In the genomic region with DNA sequence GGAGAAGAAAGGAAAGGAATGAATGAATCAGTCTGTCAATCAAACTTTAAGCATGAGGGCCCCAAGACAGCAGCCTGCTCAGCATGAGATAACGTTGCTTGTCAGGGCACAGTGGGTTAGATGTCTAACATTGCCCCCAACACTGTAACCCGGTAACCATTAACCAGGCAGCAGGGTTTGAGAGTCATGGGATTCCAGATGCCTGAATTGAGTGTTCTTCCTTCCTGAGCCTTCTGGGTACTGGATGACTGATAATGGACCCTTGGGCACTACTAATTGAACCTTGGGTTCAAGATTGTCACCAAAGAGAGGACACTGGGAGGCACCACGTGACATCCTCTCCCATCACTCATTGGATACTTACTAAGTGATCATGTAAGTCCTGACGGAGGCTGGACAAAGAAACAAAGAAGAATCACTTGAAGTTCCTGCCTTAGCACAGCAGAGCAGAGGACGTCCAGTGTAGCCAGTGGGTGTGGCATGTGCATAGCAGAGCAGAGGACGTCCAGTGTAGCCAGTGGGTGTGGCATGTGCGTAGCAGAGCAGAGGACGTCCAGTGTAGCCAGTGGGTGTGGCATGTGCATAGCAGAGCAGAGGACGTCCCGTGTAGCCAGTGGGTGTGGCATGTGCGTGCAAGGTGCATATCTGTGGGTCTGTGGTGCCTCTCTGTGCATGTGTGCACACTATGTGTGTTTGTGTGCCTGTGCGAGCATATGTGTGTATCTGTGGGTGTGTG, we compare ENCODE assay signal across 12 mouse cellular contexts. TPM values are rescaled to one million over a fixed set of nuclear protein-coding genes. Genes with fewer than 3 reads are reported as not detected.
A peak's percentile ranks its signal among the peaks of the same experiment; 100 is the strongest.
DNase-seq lines count a peak whose midpoint lies in the region; ATAC-seq lines count a peak whose summit lies in the region.
"Had no signal": no experiment of that assay in that cellular context is flagged by ENCODE, and none has a peak within 500 bp of the region (broad histone marks: within the 10 kb centered on the region; RNA-seq: fewer than 3 reads in every experiment).

No protein-coding gene starts in this region.

- peaks cover 14% of the 10 kb centered on the region for H3K4me1 ChIP-seq in heart, embryonic 15.5 days (replicated peaks)
- H3K4me1 ChIP-seq in hindbrain, embryonic 12.5 days = peaks cover 27% of the 10 kb centered on the region

- H3K36me3 ChIP-seq in heart, embryonic 15.5 days = no peaks in the 10 kb centered on the region
- H3K36me3 ChIP-seq in hindbrain, embryonic 12.5 days = no peaks in the 10 kb centered on the region

- no peak overlapping the region for H3K4me3 ChIP-seq in heart, embryonic 15.5 days
- no peak overlapping the region for H3K4me3 ChIP-seq in hindbrain, embryonic 12.5 days

- whole genome bisulfite sequencing in heart, embryonic 15.5 days = 40% methylated on average over 12 of the region's 12 CpGs
- 51% methylated on average over 12 of the region's 12 CpGs for WGBS in hindbrain, embryonic 12.5 days

- no peak for DNase-seq in heart, postnatal 4 days
- peak; percentile 56 for DNase-seq in c-Kit-positive CD71-positive TER-119-negative erythroid progenitor cells, embryonic 14.5 days (ENCODE audit: low read depth)
- DNase-seq in lung, postnatal 10 days = peak; percentile 51
- DNase-seq in ovary, adult 18-20 months (ENCODE audit: low spot score) = no peak
- no peak for DNase-seq in natural killer cell, adult 2 months (ENCODE audit: low spot score in 2 of 2)
- DNase-seq in urinary bladder, postnatal 10 days (ENCODE audit: low spot score) = no peak
- DNase-seq: adrenal gland, postnatal 36 days; kidney, postnatal 36 days had no signal

- H3K9ac ChIP-seq in heart, embryonic 15.5 days = no peak overlapping the region
- H3K9ac ChIP-seq in hindbrain, embryonic 12.5 days = no peak overlapping the region

- no peak overlapping the region for H3K4me2 ChIP-seq in heart, embryonic 15.5 days
- no peak overlapping the region for H3K4me2 ChIP-seq in hindbrain, embryonic 12.5 days (replicated peaks)

- H3K9me3 ChIP-seq in heart, embryonic 15.5 days (replicated peaks) = no peaks in the 10 kb centered on the region
- no peaks in the 10 kb centered on the region for H3K9me3 ChIP-seq in hindbrain, embryonic 12.5 days (replicated peaks)

- peak; percentile 36; the same call in 1 of the 2 replicates for ATAC-seq in heart, embryonic 15.5 days (replicated peaks; ENCODE audit: insufficient number of reproducible peaks, insufficient read depth, low FRiP score, low read depth)
- ATAC-seq in hindbrain, embryonic 12.5 days (ENCODE audit: low FRiP score) = 0 out of 2 replicates have a peak, but pooled peaks have one; percentile 24

- H3K27me3 ChIP-seq in heart, embryonic 15.5 days = no peaks in the 10 kb centered on the region
- H3K27me3 ChIP-seq in hindbrain, embryonic 12.5 days = no peaks in the 10 kb centered on the region
- H3K27me3 ChIP-seq: CH12.LX had no signal

- H3K27ac ChIP-seq in heart, embryonic 15.5 days = no peak overlapping the region
- no peak overlapping the region for H3K27ac ChIP-seq in hindbrain, embryonic 12.5 days
- H3K27ac ChIP-seq: macrophage had no signal

RNA-seq across cellular contexts. Expression of gene Npffr1, which starts 51.0 kb away (rescaled TPM):
- not detected in 2 replicates for polyA plus RNA-seq in heart, embryonic 15.5 days (2015; fragmentation: Nextera tagmentation; extraction: Ambion mirVana)
- total RNA-seq in heart, postnatal 4 days (2021) = under 1 TPM in 1 of 2 experiments, not detected in 1; 0.07 TPM
- polyA plus RNA-seq in hindbrain, embryonic 12.5 days (2016; fragmentation: Nextera tagmentation; extraction: Ambion mirVana) = 0.25 TPM in 2 replicates
- total RNA-seq: CH12.LX had no signal
- polyA plus RNA-seq: macrophage had no signal

Comparison
In these comparisons a context has a peak if more than half of its experiments do, and no peak if none do; other contexts are left out.
1. DNase-seq: peak in c-Kit-positive CD71-positive TER-119-negative erythroid progenitor cells, embryonic 14.5 days (single experiment) and lung, postnatal 10 days (single experiment); none in heart, postnatal 4 days (single experiment), ovary, adult 18-20 months (single experiment), natural killer cell, adult 2 months (0 of 2) and urinary bladder, postnatal 10 days (single experiment).